Mouse (Mus musculus) liver, postnatal 0 days (tissue): Measurements from ENCODE around the gene Csrp1. TPM values are rescaled to one million over a fixed set of nuclear protein-coding genes. Genes with fewer than 3 reads are reported as not detected.

ENCODE experiments used
- ATAC-seq: fragments of 200-750 bp; cut with Nextera tagmentation; 2 replicates; pipeline ENCODE4 v1.8.0; 2017; ENCODE audit warnings: mild to moderate bottlenecking, moderate library complexity
- DNase-seq: peaks from one replicate; pipeline ENCODE4 v3.0.0-alpha.2; 2016
- H3K27ac ChIP-seq: fragments of 300-500 bp; sonication (generic); 2 replicates; pipeline ENCODE4 v1.5.1; 2014; ENCODE audit warnings: antibody characterized with exemption, moderate library complexity, mild to moderate bottlenecking, low read depth
- H3K27me3 ChIP-seq: fragments of 300-500 bp; sonication (generic); 2 replicates; pipeline ENCODE4 v1.6.1; 2014; ENCODE audit warnings: low read length, control low read depth, mixed read lengths; ENCODE audit not compliant: insufficient read depth
- H3K36me3 ChIP-seq: fragments of 300-500 bp; sonication (generic); replicated peaks from 2 replicates; pipeline ENCODE4 v1.6.1; 2014; ENCODE audit warnings: mild to moderate bottlenecking, control low read depth, low read length, moderate library complexity, mixed read lengths; ENCODE audit not compliant: insufficient read depth
- H3K4me1 ChIP-seq: fragments of 300-500 bp; sonication (generic); 2 replicates; pipeline ENCODE4 v1.6.1; 2014; ENCODE audit warnings: antibody characterized with exemption, mild to moderate bottlenecking, control low read depth; ENCODE audit not compliant: insufficient read depth
- H3K4me2 ChIP-seq: fragments of 300-500 bp; sonication (generic); 2 replicates; pipeline ENCODE4 v1.6.1; 2014; ENCODE audit warnings: low read depth, mild to moderate bottlenecking, low read length, moderate library complexity, mixed read lengths
- H3K4me3 ChIP-seq: fragments of 300-500 bp; sonication (generic); 2 replicates; pipeline ENCODE4 v1.5.1; 2014; ENCODE audit warnings: low read depth, low read length
- H3K9ac ChIP-seq: fragments of 300-500 bp; sonication (generic); replicated peaks from 2 replicates; pipeline ENCODE4 v1.6.1; 2014; ENCODE audit warnings: mild to moderate bottlenecking, moderate library complexity
- H3K9me3 ChIP-seq: fragments of 300-500 bp; sonication (generic); 2 replicates; pipeline ENCODE4 v1.6.1; 2016; ENCODE audit warnings: mild to moderate bottlenecking, control low read depth, low read length, mixed read lengths
- CTCF ChIP-seq: sonication (generic); IDR thresholded peaks from 2 replicates; pipeline ENCODE4 v1.5.1; 2016; ENCODE audit warnings: antibody characterized with exemption, low read depth
- EP300 ChIP-seq: IDR thresholded peaks from 2 replicates; pipeline ENCODE4 v1.6.1; 2016; ENCODE audit warnings: antibody characterized with exemption, low read depth, mild to moderate bottlenecking
- WGBS: fragments of 180-500 bp; shearing (Covaris S2); extraction: QIAGEN DNeasy Blood & Tissue Kit; methylation state at CpG from one replicate; pipeline ENCODE4 v1.1.7; 2014; ENCODE audit not compliant: insufficient replicate concordance; 5-methylcytosine and 5-hydroxymethylcytosine counted together
- polyA plus RNA-seq: library from polyadenylated mRNA; unstranded; fragments of >200 nt; fragmentation: Nextera tagmentation; extraction: Ambion mirVana; gene quantifications from 2 replicates; pipeline ENCODE4 v1.2.1, GENCODE M21; 2015

Gene Csrp1
- polyA plus RNA-seq, 1 experiment from 2014 or later = 23.5 TPM

GRCm38 (mm10) chr1:135777046-135777445, 57.2 kb downstream of the Csrp1 start:
- ATAC-seq (no peak), DNase-seq (no peak)
- H3K27me3 ChIP-seq = 0 out of 2 replicates have a peak, but pooled peaks cover 6% of the 10 kb centered on the region
- H3K9me3 ChIP-seq = no peaks in the 10 kb centered on the region
- WGBS = 94% methylated on average over 1 of the region's 1 CpGs
- no peak overlapping the region for H3K9ac ChIP-seq
- no peak for TF ChIP-seq CTCF
- TF ChIP-seq EP300 = no peak
- H3K4me3 ChIP-seq = no peak overlapping the region
- H3K36me3 ChIP-seq = no peaks in the 10 kb centered on the region
- no peak overlapping the region for H3K4me2 ChIP-seq
- no peak overlapping the region for H3K27ac ChIP-seq
- peaks cover 6% of the 10 kb centered on the region for H3K4me1 ChIP-seq

GRCm38 (mm10) chr1:135778780-135779535, 59.1 kb downstream of the Csrp1 start, which contains the start of gene Tnni1:
Gene Tnni1, plus strand, starts transcription at chr1:135779434.
- Histone ChIP-seq H3K4me2 (no peak within 1 kb of the TSS), H3K27me3 (0 out of 2 replicates have a peak, but pooled peaks cover 6% of the 10 kb centered on the region), H3K27ac (no peak within 1 kb of the TSS), H3K9ac (no peak within 1 kb of the TSS), H3K36me3 (no peaks in the 10 kb centered on the region), H3K4me3 (no peak within 1 kb of the TSS), H3K4me1 (peaks cover 6% of the 10 kb centered on the region), H3K9me3 (no peaks in the 10 kb centered on the region)
- peak; percentile 52; the same call in 1 of the 2 replicates for ATAC-seq
- no peak for DNase-seq
- TF ChIP-seq CTCF (no peak), EP300 (no peak)
- WGBS = 19% methylated on average over 22 of the region's 22 CpGs

DNA sequence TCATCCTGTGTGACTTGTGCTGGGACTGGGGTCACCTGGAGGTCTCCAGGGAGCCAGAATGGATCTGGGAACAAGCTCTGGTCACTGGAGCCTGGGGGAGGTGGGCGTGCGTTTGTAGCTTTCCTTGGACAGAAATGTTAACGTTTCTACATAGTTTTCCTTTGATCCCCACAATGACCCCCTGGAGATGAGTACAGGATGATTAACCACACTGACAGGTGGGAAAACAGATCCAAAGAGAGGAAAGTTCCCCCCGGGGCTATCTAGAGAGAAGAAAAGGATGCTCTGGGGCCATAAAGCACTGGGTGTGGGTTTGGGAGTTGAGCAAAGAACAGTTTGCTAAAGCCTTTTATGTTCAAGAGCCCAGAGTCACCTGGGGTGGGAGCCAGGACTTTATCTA, 60.8 kb downstream of the Csrp1 start:
- 59% methylated on average over 4 of the region's 4 CpGs for WGBS
- Histone ChIP-seq H3K36me3 (no peaks in the 10 kb centered on the region), H3K4me2 (no peak overlapping the region), H3K4me1 (peaks cover 6% of the 10 kb centered on the region), H3K9ac (no peak overlapping the region), H3K4me3 (no peak overlapping the region), H3K9me3 (no peaks in the 10 kb centered on the region), H3K27me3 (0 out of 2 replicates have a peak, but pooled peaks cover 6% of the 10 kb centered on the region), H3K27ac (no peak overlapping the region)
- no peak for ATAC-seq
- TF ChIP-seq CTCF (no peak), EP300 (no peak)
- no peak for DNase-seq

- ATAC-seq (no peak), DNase-seq (peak; percentile 77)
- H3K27ac ChIP-seq = no peak overlapping the region
- H3K36me3 ChIP-seq = no peaks in the 10 kb centered on the region
- H3K9me3 ChIP-seq = no peaks in the 10 kb centered on the region
- H3K9ac ChIP-seq = no peak overlapping the region
- 15% methylated on average over 13 of the region's 13 CpGs for WGBS
- H3K4me1 ChIP-seq = peaks cover 6% of the 10 kb centered on the region
- H3K4me3 ChIP-seq = no peak overlapping the region
- H3K4me2 ChIP-seq = no peak overlapping the region
- TF ChIP-seq EP300 (no peak), CTCF (peak; percentile 92)
- H3K27me3 ChIP-seq = 0 out of 2 replicates have a peak, but pooled peaks cover 6% of the 10 kb centered on the region
These were observed 61.4 kb downstream of the Csrp1 start for GRCm38 (mm10) chr1:135781220-135781619.

DNA sequence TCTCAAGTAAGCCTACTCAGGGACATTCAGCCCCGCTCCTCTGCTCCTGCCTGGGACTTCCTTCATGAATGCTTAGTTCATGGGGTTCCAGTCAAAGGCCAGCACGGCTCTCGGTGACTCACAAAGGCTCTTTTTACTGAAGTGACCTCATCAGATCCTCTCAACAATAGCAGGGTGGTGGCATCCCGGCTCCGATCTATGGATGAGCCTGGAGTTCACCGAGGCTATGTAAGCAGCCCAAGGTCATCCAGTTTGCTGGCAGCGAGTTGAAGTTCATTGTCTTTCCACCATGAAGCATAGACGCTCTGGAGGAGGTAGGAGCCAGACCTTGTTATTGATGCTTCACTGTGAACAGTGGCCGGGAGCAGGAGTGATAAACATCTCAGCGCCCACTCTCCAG, 63.0 kb downstream of the Csrp1 start:
- Histone ChIP-seq H3K4me3 (no peak overlapping the region), H3K9me3 (no peaks in the 10 kb centered on the region), H3K4me2 (no peak overlapping the region), H3K4me1 (peaks cover 6% of the 10 kb centered on the region), H3K9ac (no peak overlapping the region), H3K36me3 (no peaks in the 10 kb centered on the region), H3K27me3 (0 out of 2 replicates have a peak, but pooled peaks cover 6% of the 10 kb centered on the region), H3K27ac (no peak overlapping the region)
- no peak for TF ChIP-seq EP300
- TF ChIP-seq CTCF = no peak
- 61% methylated on average over 10 of the region's 10 CpGs for WGBS
- ATAC-seq (0 out of 2 replicates have a peak, but pooled peaks have one; percentile 26), DNase-seq (no peak)

DNA sequence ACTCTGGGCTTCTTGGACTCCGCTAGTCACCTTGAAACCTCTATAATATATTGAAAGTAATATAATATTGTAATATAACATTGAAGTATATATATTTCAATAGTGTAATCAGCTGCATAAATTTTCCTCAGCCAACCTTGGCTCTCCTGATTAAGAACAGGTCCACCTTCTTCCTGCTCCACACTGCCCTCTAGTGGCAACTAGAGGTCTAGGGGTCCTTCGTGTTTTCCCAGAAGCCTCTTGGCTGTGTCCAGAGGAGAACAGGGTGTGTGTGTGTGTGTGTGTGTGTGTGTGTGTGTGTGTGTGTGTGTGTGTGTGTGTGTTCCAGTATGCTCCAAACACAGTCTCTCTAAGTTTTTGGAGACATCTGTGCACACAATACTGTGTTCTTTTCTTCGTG, 67.9 kb downstream of the Csrp1 start:
- no peak overlapping the region for H3K4me2 ChIP-seq
- ATAC-seq = peak; percentile 66
- 43% methylated on average over 3 of the region's 3 CpGs for WGBS

More for the DNA sequence above, 67.9 kb downstream of the Csrp1 start:
- Histone ChIP-seq H3K4me1 (0 out of 2 replicates have a peak, but pooled peaks cover 3% of the 10 kb centered on the region), H3K27ac (no peak overlapping the region), H3K9me3 (no peaks in the 10 kb centered on the region), H3K4me3 (no peak overlapping the region), H3K36me3 (no peaks in the 10 kb centered on the region), H3K27me3 (0 out of 2 replicates have a peak, but pooled peaks cover 3% of the 10 kb centered on the region), H3K9ac (no peak overlapping the region)
- TF ChIP-seq EP300 = no peak
- TF ChIP-seq CTCF = peak; percentile 88
- DNase-seq = peak; percentile 78
